Mouse (Mus musculus) spleen, adult 2 months (tissue): ENCODE data around the gene Cdh26. TPM values are rescaled to one million over a fixed set of nuclear protein-coding genes. Genes with fewer than 3 reads are reported as not detected.

ENCODE experiments used
- DNase-seq, 2 experiments: peaks; one replicate each; pipeline versions ENCODE4 v3.0.0 to v3.0.0-alpha.2; 2012 to 2021; ENCODE audit warnings: low spot score in 2 of 2, low read depth in 1 of 2
- H3K27ac ChIP-seq: fragments of 200-500 bp; 2 replicates; pipeline ENCODE4 v1.5.1; 2012; ENCODE audit warnings: low read length, inconsistent platforms; ENCODE audit not compliant: insufficient read depth
- H3K27me3 ChIP-seq: fragments of 200-500 bp; 2 replicates; pipeline ENCODE4 v1.6.1; 2012; ENCODE audit warnings: mild to moderate bottlenecking, moderate library complexity, low read length, inconsistent platforms; ENCODE audit not compliant: control insufficient read depth, insufficient read depth
- H3K36me3 ChIP-seq: fragments of 200-500 bp; 2 replicates; pipeline ENCODE4 v1.6.1; 2012; ENCODE audit warnings: mild to moderate bottlenecking, low read length, inconsistent platforms; ENCODE audit not compliant: control insufficient read depth, insufficient read depth
- H3K4me1 ChIP-seq: fragments of 200-500 bp; 2 replicates; pipeline ENCODE4 v1.6.1; 2011; ENCODE audit warnings: inconsistent platforms; ENCODE audit not compliant: control insufficient read depth, insufficient read depth, insufficient read length
- H3K4me3 ChIP-seq: fragments of 200-500 bp; 2 replicates; pipeline ENCODE4 v1.5.1; 2011; ENCODE audit warnings: mild to moderate bottlenecking, inconsistent platforms; ENCODE audit not compliant: insufficient read depth, insufficient read length; ENCODE audit errors: extremely low read depth
- CTCF ChIP-seq: fragments of 200-500 bp; IDR thresholded peaks from 2 replicates; pipeline ENCODE4 v1.5.1; 2011; ENCODE audit warnings: mild to moderate bottlenecking, inconsistent platforms; ENCODE audit not compliant: insufficient read depth, insufficient read length, insufficient replicate concordance; ENCODE audit errors: extremely low read depth
- POLR2A ChIP-seq: fragments of 200-500 bp; IDR thresholded peaks from 2 replicates; pipeline ENCODE4 v1.6.1; 2011; ENCODE audit warnings: low read depth, low read length, inconsistent platforms
- WGBS: fragments of 180-500 bp; shearing (Covaris S2); methylation state at CpG from one replicate; pipeline ENCODE4 v1.1.7; 2018; 5-methylcytosine and 5-hydroxymethylcytosine counted together
- polyA plus RNA-seq: library from polyadenylated mRNA; depleted of rRNA; stranded (reverse); fragments of >200 nt; gene quantifications from 2 replicates; pipeline ENCODE4 v1.2.3, GENCODE M21; 2012

The Cdh26 gene
- polyA plus RNA-seq, 1 experiment, result not detected

GRCm38 (mm10) chr2:178437311-178437710, 7.0 kb downstream of the Cdh26 start:
- no peaks in the 10 kb centered on the region for H3K4me1 ChIP-seq
- no peak for DNase-seq

GRCm38 (mm10) chr2:178449386-178449785, 19.1 kb downstream of the Cdh26 start:
- Histone ChIP-seq H3K36me3 (no peaks in the 10 kb centered on the region), H3K27me3 (no peaks in the 10 kb centered on the region), H3K4me1 (no peaks in the 10 kb centered on the region), H3K4me3 (no peak overlapping the region), H3K27ac (no peak overlapping the region)
- WGBS, result 85% methylated on average over 4 of the region's 4 CpGs
- DNase-seq, result no peak
- no peak for TF ChIP-seq CTCF

More at GRCm38 (mm10) chr2:178437311-178437710, 7.0 kb downstream of the Cdh26 start:
- TF ChIP-seq CTCF, result no peak
- Histone ChIP-seq H3K27me3 (no peaks in the 10 kb centered on the region), H3K4me3 (no peak overlapping the region), H3K36me3 (no peaks in the 10 kb centered on the region), H3K27ac (no peak overlapping the region)
- WGBS, result 85% methylated on average over 9 of the region's 9 CpGs

- WGBS, result 33% methylated on average over 2 of the region's 2 CpGs
- Histone ChIP-seq H3K36me3 (no peaks in the 10 kb centered on the region), H3K27me3 (no peaks in the 10 kb centered on the region), H3K4me1 (no peaks in the 10 kb centered on the region), H3K4me3 (no peak overlapping the region), H3K27ac (no peak overlapping the region)
- TF ChIP-seq CTCF (no peak), POLR2A (no peak)
- DNase-seq, result no peak
Observed at GRCm38 (mm10) chr2:178450236-178450635, 19.9 kb downstream of the Cdh26 start.

GRCm38 (mm10) chr2:178450961-178451360, 20.6 kb downstream of the Cdh26 start:
- no peaks in the 10 kb centered on the region for H3K27me3 ChIP-seq
- 87% methylated on average over 10 of the region's 10 CpGs for WGBS
- TF ChIP-seq POLR2A (no peak), CTCF (no peak)
- H3K36me3 ChIP-seq, result no peaks in the 10 kb centered on the region
- H3K27ac ChIP-seq, result no peak overlapping the region
- H3K4me1 ChIP-seq, result no peaks in the 10 kb centered on the region
- no peak for DNase-seq
- H3K4me3 ChIP-seq, result no peak overlapping the region

- Histone ChIP-seq H3K36me3 (no peaks in the 10 kb centered on the region), H3K27me3 (no peaks in the 10 kb centered on the region), H3K4me3 (no peak overlapping the region), H3K4me1 (no peaks in the 10 kb centered on the region), H3K27ac (no peak overlapping the region)
- DNase-seq, result no peak
- WGBS, result 48% methylated on average over 17 of the region's 17 CpGs
- TF ChIP-seq CTCF, result no peak
- no peak for TF ChIP-seq POLR2A
Observed at GRCm38 (mm10) chr2:178454664-178455516, 24.6 kb downstream of the Cdh26 start.

GRCm38 (mm10) chr2:178457414-178457813, 27.1 kb downstream of the Cdh26 start:
- H3K4me1 ChIP-seq, result no peaks in the 10 kb centered on the region
- no peak for DNase-seq
- TF ChIP-seq CTCF (no peak), POLR2A (no peak)
- 92% methylated on average over 6 of the region's 6 CpGs for WGBS
- no peak overlapping the region for H3K4me3 ChIP-seq
- no peaks in the 10 kb centered on the region for H3K36me3 ChIP-seq
- H3K27me3 ChIP-seq, result no peaks in the 10 kb centered on the region
- no peak overlapping the region for H3K27ac ChIP-seq

GRCm38 (mm10) chr2:178460353-178460752, 30.0 kb downstream of the Cdh26 start:
- no peaks in the 10 kb centered on the region for H3K36me3 ChIP-seq
- no peaks in the 10 kb centered on the region for H3K4me1 ChIP-seq
- TF ChIP-seq POLR2A (no peak), CTCF (no peak)
- no peak overlapping the region for H3K27ac ChIP-seq
- whole genome bisulfite sequencing, result 50% methylated on average over 5 of the region's 5 CpGs
- DNase-seq, result no peak
- no peaks in the 10 kb centered on the region for H3K27me3 ChIP-seq
- no peak overlapping the region for H3K4me3 ChIP-seq
